Mouse (Mus musculus): ENCODE data around the gene B4galt7. TPM values are rescaled to one million over a fixed set of nuclear protein-coding genes. Genes with fewer than 3 reads are reported as not detected.

B4galt7 gene
- polyA plus RNA-seq, 1 experiment = 15.6 TPM

- TF ChIP-seq CTCF (IDR thresholded peaks at IDR 0.05; ENCODE audit: control insufficient read depth, insufficient read depth, insufficient replicate concordance, low read depth, low read length) (no peak), POLR2A (IDR thresholded peaks at IDR 0.05; ENCODE audit: control insufficient read depth, low read depth, low read length) (no peak)
- no peaks in the 10 kb centered on the region for H3K27me3 ChIP-seq (ENCODE audit: control insufficient read depth, insufficient read depth, low read length)
- peaks cover 2% of the 10 kb centered on the region; the same call in 1 of the 2 replicates for H3K4me1 ChIP-seq (ENCODE audit: control insufficient read depth, insufficient read depth, low read length)
- H3K4me3 ChIP-seq (ENCODE audit: control insufficient read depth, low read depth, low read length) = no peak overlapping the region
- H3K36me3 ChIP-seq (ENCODE audit: control insufficient read depth, insufficient read depth, low read length) = peaks cover 6% of the 10 kb centered on the region
- no peak overlapping the region for H3K27ac ChIP-seq (ENCODE audit: control insufficient read depth, insufficient read depth, low read depth, low read length)
These were observed 44.8 kb downstream of the B4galt7 start for GRCm38 (mm10) chr13:55644525-55644924.

DNA sequence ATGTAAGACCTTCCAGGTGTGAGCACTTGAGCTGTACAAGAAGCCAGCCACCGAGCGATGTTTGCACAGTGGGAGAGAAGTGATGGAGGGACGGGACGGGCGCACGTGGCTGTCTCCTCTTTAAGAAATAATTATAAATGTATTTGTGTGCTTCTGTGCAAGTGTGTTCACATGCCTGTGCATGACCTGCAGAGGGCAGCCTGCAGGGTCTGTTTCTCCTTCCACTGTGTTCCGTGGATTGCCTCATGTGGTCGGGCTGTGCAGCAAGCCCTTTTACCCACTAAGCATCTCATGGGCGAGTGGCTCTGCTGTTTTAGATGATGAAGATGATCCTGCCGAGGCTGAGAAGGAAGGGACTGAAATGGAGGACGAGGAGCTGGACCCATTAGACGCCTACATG, 50.4 kb downstream of the B4galt7 start:
- H3K27me3 ChIP-seq (ENCODE audit: control insufficient read depth, insufficient read depth, low read length) = no peaks in the 10 kb centered on the region
- no peak overlapping the region for H3K4me3 ChIP-seq (ENCODE audit: control insufficient read depth, low read depth, low read length)
- peaks cover 8% of the 10 kb centered on the region for H3K36me3 ChIP-seq (ENCODE audit: control insufficient read depth, insufficient read depth, low read length)
- no peak for TF ChIP-seq CTCF (IDR thresholded peaks at IDR 0.05; ENCODE audit: control insufficient read depth, insufficient read depth, insufficient replicate concordance, low read depth, low read length)
- TF ChIP-seq POLR2A (IDR thresholded peaks at IDR 0.05; ENCODE audit: control insufficient read depth, low read depth, low read length) = no peak
- H3K4me1 ChIP-seq (ENCODE audit: control insufficient read depth, insufficient read depth, low read length) = no peaks in the 10 kb centered on the region
- H3K27ac ChIP-seq (ENCODE audit: control insufficient read depth, insufficient read depth, low read depth, low read length) = no peak overlapping the region

- peaks cover 8% of the 10 kb centered on the region for H3K36me3 ChIP-seq (ENCODE audit: control insufficient read depth, insufficient read depth, low read length)
- TF ChIP-seq CTCF (IDR thresholded peaks at IDR 0.05; ENCODE audit: control insufficient read depth, insufficient read depth, insufficient replicate concordance, low read depth, low read length) = no peak
- TF ChIP-seq POLR2A (IDR thresholded peaks at IDR 0.05; ENCODE audit: control insufficient read depth, low read depth, low read length) = no peak
- no peaks in the 10 kb centered on the region for H3K4me1 ChIP-seq (ENCODE audit: control insufficient read depth, insufficient read depth, low read length)
- H3K27me3 ChIP-seq (ENCODE audit: control insufficient read depth, insufficient read depth, low read length) = no peaks in the 10 kb centered on the region
- H3K27ac ChIP-seq (ENCODE audit: control insufficient read depth, insufficient read depth, low read depth, low read length) = no peak overlapping the region
- no peak overlapping the region for H3K4me3 ChIP-seq (ENCODE audit: control insufficient read depth, low read depth, low read length)
These were observed 51.3 kb downstream of the B4galt7 start for GRCm38 (mm10) chr13:55650980-55651379.

Other genes starting within 250 kb of the B4galt7 start
- 43.7 and 44.8 TPM in 2 replicates for gene Lman2, start 237.1 kb upstream of the B4galt7 start, polyA plus RNA-seq (2012; rRNA removed)
- gene Rgs14, start 230.2 kb upstream of the B4galt7 start, polyA plus RNA-seq (2012; rRNA removed) = 0.10 and 0.14 TPM in 2 replicates
- 0.16 and 0.22 TPM in 2 replicates for gene Slc34a1, start 201.7 kb upstream of the B4galt7 start, polyA plus RNA-seq (2012; rRNA removed)
- 279 and 352 TPM in 2 replicates for gene Pfn3, start 184.7 kb upstream of the B4galt7 start, polyA plus RNA-seq (2012; rRNA removed)
- 3.0 and 3.4 TPM in 2 replicates for gene F12, start 173.1 kb upstream of the B4galt7 start, polyA plus RNA-seq (2012; rRNA removed)
- 7.8 and 8.4 TPM in 2 replicates for gene Grk6, start 154.8 kb upstream of the B4galt7 start, polyA plus RNA-seq (2012; rRNA removed)
- gene Prr7, start 135.6 kb upstream of the B4galt7 start, polyA plus RNA-seq (2012; rRNA removed) = 20.3 and 24.9 TPM in 2 replicates
- 89.3 and 101 TPM in 2 replicates for gene Dbn1, start 111.8 kb upstream of the B4galt7 start, polyA plus RNA-seq (2012; rRNA removed)
- gene Pdlim7, start 86.2 kb upstream of the B4galt7 start, polyA plus RNA-seq (2012; rRNA removed) = 7.6 and 14.5 TPM in 2 replicates
- gene Dok3, start 70.6 kb upstream of the B4galt7 start, polyA plus RNA-seq (2012; rRNA removed) = 2.3 TPM in 2 replicates
- gene Ddx41, start 63.2 kb upstream of the B4galt7 start, polyA plus RNA-seq (2012; rRNA removed) = 52.0 and 58.5 TPM in 2 replicates
- gene Fam193b, start 28.8 kb upstream of the B4galt7 start, polyA plus RNA-seq (2012; rRNA removed) = 28.5 and 28.8 TPM in 2 replicates
- gene Tmed9, start 26.2 kb upstream of the B4galt7 start, polyA plus RNA-seq (2012; rRNA removed) = 35.4 and 36.5 TPM in 2 replicates
- 24.8 and 26.8 TPM in 2 replicates for gene Caml, start 23.1 kb downstream of the B4galt7 start, polyA plus RNA-seq (2012; rRNA removed)
- gene Ddx46, start 35.1 kb downstream of the B4galt7 start, polyA plus RNA-seq (2012; rRNA removed) = 25.3 and 27.7 TPM in 2 replicates
- gene B230219D22Rik, start 93.2 kb downstream of the B4galt7 start, polyA plus RNA-seq (2012; rRNA removed) = 6.1 and 7.6 TPM in 2 replicates
- gene Txndc15, start 114.8 kb downstream of the B4galt7 start, polyA plus RNA-seq (2012; rRNA removed) = 7.8 and 8.1 TPM in 2 replicates
- gene Pcbd2, start 127.5 kb downstream of the B4galt7 start, polyA plus RNA-seq (2012; rRNA removed) = 4.8 and 6.3 TPM in 2 replicates
- 85.0 and 111 TPM in 2 replicates for gene Catsper3, start 184.7 kb downstream of the B4galt7 start, polyA plus RNA-seq (2012; rRNA removed)
- gene Pitx1, start 236.3 kb downstream of the B4galt7 start, polyA plus RNA-seq (2012; rRNA removed) = 0.04 and 0.05 TPM in 2 replicates

All from testis, adult 2 months (tissue).